Mouse (Mus musculus): Measurements from ENCODE around the gene Etv4. TPM values are rescaled to one million over a fixed set of nuclear protein-coding genes. Genes with fewer than 3 reads are reported as not detected.
A peak's percentile ranks its signal among the peaks of the same experiment; 100 is the strongest.

The Etv4 gene
- polyA plus RNA-seq, 1 experiment from 2014 or later = 9.5 TPM

- Histone ChIP-seq H3K36me3 (no peaks in the 10 kb centered on the region), H3K4me2 (peak overlapping the region; percentile 99), H3K4me3 (peak overlapping the region; percentile 66), H3K4me1 (peaks cover 27% of the 10 kb centered on the region), H3K27ac (replicated peaks) (no peak overlapping the region), H3K27me3 (replicated peaks) (peaks cover 75% of the 10 kb centered on the region), H3K9me3 (no peaks in the 10 kb centered on the region), H3K9ac (0 out of 2 replicates have a peak overlapping the region, but pooled peaks have one; percentile 1)
- 7% methylated on average over 7 of the region's 7 CpGs for WGBS
- ATAC-seq (ENCODE audit: extremely low read depth, insufficient number of reproducible peaks, low FRiP score, low TSS enrichment) = no peak
Measured at GRCm38 (mm10) chr11:101785852-101786205, 658 bp upstream of the Etv4 start.

- no peaks in the 10 kb centered on the region for H3K36me3 ChIP-seq
- peaks cover 24% of the 10 kb centered on the region for H3K4me1 ChIP-seq
- WGBS = under 1% methylated on average over 55 of the region's 67 CpGs
- peak overlapping the region; percentile 66 for H3K4me3 ChIP-seq
- peaks cover 85% of the 10 kb centered on the region for H3K27me3 ChIP-seq (replicated peaks)
- H3K9ac ChIP-seq = peak overlapping the region; percentile 80
- ATAC-seq (ENCODE audit: extremely low read depth, insufficient number of reproducible peaks, low FRiP score, low TSS enrichment) = no peak; the same call in 1 of the 2 replicates
- H3K4me2 ChIP-seq = peak overlapping the region; percentile 99
- H3K9me3 ChIP-seq = no peaks in the 10 kb centered on the region
- H3K27ac ChIP-seq (replicated peaks) = peak overlapping the region; percentile 64
Measured at GRCm38 (mm10) chr11:101784488-101785142, 556 bp downstream of the Etv4 start.

- Histone ChIP-seq H3K36me3 (no peaks in the 10 kb centered on the region), H3K27ac (replicated peaks) (peak overlapping the region; percentile 64; the same call in 1 of the 2 replicates), H3K4me2 (peak overlapping the region; percentile 99), H3K4me1 (peaks cover 24% of the 10 kb centered on the region), H3K9me3 (no peaks in the 10 kb centered on the region), H3K27me3 (replicated peaks) (peaks cover 87% of the 10 kb centered on the region), H3K4me3 (peak overlapping the region; percentile 66), H3K9ac (peak overlapping the region; percentile 80)
- WGBS = 1% methylated on average over 19 of the region's 19 CpGs
- ATAC-seq (ENCODE audit: extremely low read depth, insufficient number of reproducible peaks, low FRiP score, low TSS enrichment) = no peak
Measured at GRCm38 (mm10) chr11:101784072-101784471, 1.1 kb downstream of the Etv4 start.

GRCm38 (mm10) chr11:101783584-101783983, 1.6 kb downstream of the Etv4 start:
- peak overlapping the region; percentile 99 for H3K4me2 ChIP-seq
- no peak for ATAC-seq (ENCODE audit: extremely low read depth, insufficient number of reproducible peaks, low FRiP score, low TSS enrichment)
- H3K4me3 ChIP-seq = peak overlapping the region; percentile 66
- WGBS = 26% methylated on average over 9 of the region's 9 CpGs
- peaks cover 86% of the 10 kb centered on the region for H3K27me3 ChIP-seq (replicated peaks)
- no peaks in the 10 kb centered on the region for H3K9me3 ChIP-seq
- H3K4me1 ChIP-seq = peaks cover 24% of the 10 kb centered on the region
- H3K9ac ChIP-seq = peak overlapping the region; percentile 80
- no peaks in the 10 kb centered on the region for H3K36me3 ChIP-seq
- no peak overlapping the region for H3K27ac ChIP-seq (replicated peaks)

GRCm38 (mm10) chr11:101783135-101783534, 2.0 kb downstream of the Etv4 start:
- H3K9ac ChIP-seq = no peak overlapping the region
- peak overlapping the region; percentile 99 for H3K4me2 ChIP-seq
- H3K4me3 ChIP-seq = no peak overlapping the region
- no peaks in the 10 kb centered on the region for H3K9me3 ChIP-seq
- H3K4me1 ChIP-seq = peaks cover 27% of the 10 kb centered on the region
- no peak overlapping the region for H3K27ac ChIP-seq (replicated peaks)
- WGBS = 74% methylated on average over 1 of the region's 1 CpGs
- no peak for ATAC-seq (ENCODE audit: extremely low read depth, insufficient number of reproducible peaks, low FRiP score, low TSS enrichment)
- H3K27me3 ChIP-seq (replicated peaks) = peaks cover 86% of the 10 kb centered on the region
- H3K36me3 ChIP-seq = no peaks in the 10 kb centered on the region

GRCm38 (mm10) chr11:101776846-101777245, 8.3 kb downstream of the Etv4 start:
- Histone ChIP-seq H3K4me2 (no peak overlapping the region), H3K27ac (replicated peaks) (no peak overlapping the region), H3K36me3 (no peaks in the 10 kb centered on the region), H3K4me3 (no peak overlapping the region), H3K9me3 (no peaks in the 10 kb centered on the region), H3K4me1 (peaks cover 27% of the 10 kb centered on the region), H3K9ac (no peak overlapping the region), H3K27me3 (replicated peaks) (peaks cover 64% of the 10 kb centered on the region)
- ATAC-seq (ENCODE audit: extremely low read depth, insufficient number of reproducible peaks, low FRiP score, low TSS enrichment) = no peak
- WGBS = 58% methylated on average over 4 of the region's 4 CpGs

- peak overlapping the region; percentile 69 for H3K9ac ChIP-seq
- H3K4me2 ChIP-seq = peak overlapping the region; percentile 72
- peak overlapping the region; percentile 46 for H3K4me3 ChIP-seq
- 1% methylated on average over 16 of the region's 16 CpGs for WGBS
- H3K4me1 ChIP-seq = peaks cover 16% of the 10 kb centered on the region
- H3K27me3 ChIP-seq (replicated peaks) = peaks cover 39% of the 10 kb centered on the region
- H3K9me3 ChIP-seq = no peaks in the 10 kb centered on the region
- H3K36me3 ChIP-seq = peaks cover 22% of the 10 kb centered on the region
- H3K27ac ChIP-seq (replicated peaks) = peak overlapping the region; percentile 39
- ATAC-seq (ENCODE audit: extremely low read depth, insufficient number of reproducible peaks, low FRiP score, low TSS enrichment) = peak; percentile 43; the same call in 1 of the 2 replicates
Measured at GRCm38 (mm10) chr11:101772449-101772848, 12.7 kb downstream of the Etv4 start.

GRCm38 (mm10) chr11:101772027-101772426, 13.1 kb downstream of the Etv4 start:
- Histone ChIP-seq H3K27me3 (replicated peaks) (peaks cover 38% of the 10 kb centered on the region), H3K4me3 (peak overlapping the region; percentile 46), H3K9ac (peak overlapping the region; percentile 61), H3K27ac (replicated peaks) (peak overlapping the region; percentile 39), H3K36me3 (peaks cover 26% of the 10 kb centered on the region), H3K9me3 (no peaks in the 10 kb centered on the region), H3K4me2 (peak overlapping the region; percentile 72), H3K4me1 (peaks cover 16% of the 10 kb centered on the region)
- 8% methylated on average over 5 of the region's 5 CpGs for WGBS
- no peak for ATAC-seq (ENCODE audit: extremely low read depth, insufficient number of reproducible peaks, low FRiP score, low TSS enrichment)

- no peak overlapping the region for H3K27ac ChIP-seq (replicated peaks)
- 91% methylated on average over 12 of the region's 12 CpGs for WGBS
- no peak overlapping the region for H3K4me3 ChIP-seq
- H3K4me2 ChIP-seq = no peak overlapping the region
- peaks cover 30% of the 10 kb centered on the region for H3K27me3 ChIP-seq (replicated peaks)
- H3K36me3 ChIP-seq = peaks cover 44% of the 10 kb centered on the region
- no peaks in the 10 kb centered on the region for H3K9me3 ChIP-seq
- ATAC-seq (ENCODE audit: extremely low read depth, insufficient number of reproducible peaks, low FRiP score, low TSS enrichment) = no peak
- H3K4me1 ChIP-seq = peaks cover 16% of the 10 kb centered on the region
- no peak overlapping the region for H3K9ac ChIP-seq
Measured at GRCm38 (mm10) chr11:101770266-101770665, 14.9 kb downstream of the Etv4 start.

GRCm38 (mm10) chr11:101768721-101769120, 16.4 kb downstream of the Etv4 start:
- H3K36me3 ChIP-seq = peaks cover 58% of the 10 kb centered on the region
- H3K27ac ChIP-seq (replicated peaks) = no peak overlapping the region
- H3K27me3 ChIP-seq (replicated peaks) = peaks cover 17% of the 10 kb centered on the region
- no peaks in the 10 kb centered on the region for H3K9me3 ChIP-seq
- H3K4me2 ChIP-seq = no peak overlapping the region
- WGBS = 84% methylated on average over 6 of the region's 6 CpGs
- H3K4me3 ChIP-seq = no peak overlapping the region
- no peak overlapping the region for H3K9ac ChIP-seq
- ATAC-seq (ENCODE audit: extremely low read depth, insufficient number of reproducible peaks, low FRiP score, low TSS enrichment) = no peak
- H3K4me1 ChIP-seq = peaks cover 16% of the 10 kb centered on the region

GRCm38 (mm10) chr11:101767326-101767725, 17.8 kb downstream of the Etv4 start:
- Histone ChIP-seq H3K27me3 (replicated peaks) (peaks cover 9% of the 10 kb centered on the region), H3K27ac (replicated peaks) (no peak overlapping the region), H3K4me1 (peaks cover 7% of the 10 kb centered on the region), H3K4me3 (no peak overlapping the region), H3K9me3 (no peaks in the 10 kb centered on the region), H3K36me3 (peaks cover 69% of the 10 kb centered on the region), H3K4me2 (no peak overlapping the region), H3K9ac (no peak overlapping the region)
- 73% methylated on average over 5 of the region's 5 CpGs for WGBS
- ATAC-seq (ENCODE audit: extremely low read depth, insufficient number of reproducible peaks, low FRiP score, low TSS enrichment) = no peak

- H3K4me1 ChIP-seq = no peaks in the 10 kb centered on the region
- WGBS = 91% methylated on average over 8 of the region's 8 CpGs
- H3K4me2 ChIP-seq = no peak overlapping the region
- H3K4me3 ChIP-seq = no peak overlapping the region
- peaks cover 95% of the 10 kb centered on the region for H3K36me3 ChIP-seq
- ATAC-seq (ENCODE audit: extremely low read depth, insufficient number of reproducible peaks, low FRiP score, low TSS enrichment) = no peak
- no peak overlapping the region for H3K9ac ChIP-seq
- no peaks in the 10 kb centered on the region for H3K9me3 ChIP-seq
- no peaks in the 10 kb centered on the region for H3K27me3 ChIP-seq (replicated peaks)
- H3K27ac ChIP-seq (replicated peaks) = no peak overlapping the region
Measured at GRCm38 (mm10) chr11:101764546-101764945, 20.6 kb downstream of the Etv4 start.

Data from heart, embryonic 13.5 days (tissue).